Mouse (Mus musculus): ENCODE results near the gene Msn.
A peak's percentile ranks its signal among the peaks of the same experiment; 100 is the strongest.

The Msn gene

DNA sequence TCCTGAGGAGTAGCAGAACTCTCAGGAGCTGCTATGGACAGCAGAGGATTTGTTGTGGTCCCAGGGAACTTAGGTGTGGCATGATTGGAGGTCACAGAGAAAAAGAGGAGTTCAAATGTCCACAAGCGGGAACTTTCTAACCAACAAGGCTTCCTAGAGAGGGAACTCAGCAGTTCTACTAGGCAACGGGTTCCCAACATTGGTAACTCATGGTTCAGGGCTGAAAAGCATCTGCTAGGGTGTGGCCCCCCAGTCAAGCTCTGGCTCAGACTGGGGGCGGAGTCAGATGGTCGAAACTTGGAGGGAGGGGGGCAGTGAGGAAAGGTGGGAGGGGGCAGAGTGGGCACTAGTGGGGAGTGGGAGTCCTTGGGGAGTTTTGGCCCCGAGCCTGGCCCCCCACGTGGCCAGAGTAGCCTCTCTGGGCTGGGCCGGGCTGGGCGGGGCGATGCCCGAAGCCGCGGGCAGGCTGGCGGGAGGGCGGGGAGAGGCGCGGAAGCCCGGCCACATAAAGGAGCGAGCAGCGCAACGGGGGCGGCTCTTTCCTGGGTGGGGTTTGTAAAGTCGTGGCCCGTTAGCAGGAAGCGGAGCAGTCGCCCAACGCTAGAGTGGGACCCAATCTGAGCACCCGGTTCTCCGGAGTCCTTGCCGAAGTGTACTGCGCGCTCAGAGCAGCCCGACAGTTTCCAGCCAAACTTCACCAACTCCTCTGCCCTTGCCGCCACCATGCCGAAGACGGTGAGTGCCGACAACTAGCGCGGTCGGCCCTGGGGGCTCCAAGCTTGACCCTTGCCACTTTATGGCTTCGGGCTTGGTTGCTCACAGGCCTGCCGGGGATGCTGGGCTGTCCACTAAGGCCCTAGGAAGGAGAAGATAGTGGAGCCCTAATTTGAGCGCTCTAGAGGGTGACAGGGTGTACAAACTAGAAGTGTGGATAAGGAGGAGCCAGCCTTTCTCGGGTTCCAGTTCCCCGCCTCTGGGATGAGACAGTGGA, at the start of gene Msn:
TSS of gene Msn (plus strand) at position 534 of the 991 bp plus-strand sequence.
- peak; percentile 56 for DNase-seq (ENCODE audit: low read depth, low spot score)

DNA sequence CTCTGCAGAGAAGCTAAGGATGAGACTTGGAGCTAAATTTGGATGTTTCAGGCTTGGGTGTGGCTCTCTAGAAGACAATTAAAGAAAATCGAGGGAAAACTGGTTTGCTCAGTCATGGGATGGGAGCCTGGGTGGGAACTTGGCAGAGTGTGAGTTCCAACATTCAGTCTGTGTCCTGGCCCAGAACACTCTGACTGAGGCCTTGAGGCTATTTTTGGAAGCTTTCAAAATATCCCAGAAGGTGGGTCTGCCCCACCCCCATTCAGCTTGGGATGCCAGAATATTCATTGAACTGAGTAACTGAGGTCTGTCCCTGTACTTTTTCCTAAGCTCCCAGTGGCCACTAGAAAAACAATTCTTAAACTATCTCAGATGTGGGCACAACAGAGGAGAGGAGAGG, 43.0 kb upstream of the Msn start:
- peak; percentile 56 for DNase-seq (ENCODE audit: low read depth, low spot score)

DNA sequence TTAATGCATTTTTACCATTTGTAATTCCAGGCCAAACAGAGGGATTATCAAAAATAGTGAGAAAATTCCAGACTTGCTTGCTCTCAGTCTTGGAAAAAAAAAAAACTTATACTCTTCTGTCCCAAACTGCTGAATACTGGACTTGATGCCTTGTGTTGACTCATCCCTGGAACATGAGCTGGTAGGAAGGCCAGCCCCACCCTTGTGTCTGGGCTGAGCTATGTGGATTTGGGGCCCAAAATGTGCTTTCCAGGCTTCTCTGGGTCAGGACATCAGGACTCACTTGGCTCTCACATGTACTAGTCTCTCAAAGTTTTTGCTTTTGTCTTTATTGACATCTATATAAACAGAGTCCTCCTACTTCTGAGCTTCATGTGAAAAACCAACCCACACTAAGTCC, 18.1 kb upstream of the Msn start:
- DNase-seq (ENCODE audit: low read depth, low spot score) = no peak

DNA sequence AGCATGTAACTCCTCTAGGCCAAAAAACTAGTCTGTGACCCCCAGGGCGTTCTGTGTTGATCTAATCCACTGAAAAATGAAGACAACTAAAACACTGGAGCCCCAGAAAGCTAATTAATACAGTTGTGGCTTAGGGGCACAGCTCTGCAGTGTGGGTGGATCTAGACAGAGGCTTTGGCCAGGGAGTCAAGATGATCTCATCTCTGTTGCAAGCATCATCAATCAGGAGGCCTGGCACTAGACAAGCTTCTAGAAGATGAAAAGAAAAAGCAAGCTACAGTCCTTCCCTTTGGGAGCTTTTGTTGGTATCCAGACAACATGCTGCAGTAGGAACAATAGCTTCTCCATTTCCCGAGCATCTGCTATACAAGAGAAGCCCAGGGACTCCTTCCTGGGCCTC, 9.6 kb upstream of the Msn start:
- DNase-seq (ENCODE audit: low read depth, low spot score) = no peak

DNA sequence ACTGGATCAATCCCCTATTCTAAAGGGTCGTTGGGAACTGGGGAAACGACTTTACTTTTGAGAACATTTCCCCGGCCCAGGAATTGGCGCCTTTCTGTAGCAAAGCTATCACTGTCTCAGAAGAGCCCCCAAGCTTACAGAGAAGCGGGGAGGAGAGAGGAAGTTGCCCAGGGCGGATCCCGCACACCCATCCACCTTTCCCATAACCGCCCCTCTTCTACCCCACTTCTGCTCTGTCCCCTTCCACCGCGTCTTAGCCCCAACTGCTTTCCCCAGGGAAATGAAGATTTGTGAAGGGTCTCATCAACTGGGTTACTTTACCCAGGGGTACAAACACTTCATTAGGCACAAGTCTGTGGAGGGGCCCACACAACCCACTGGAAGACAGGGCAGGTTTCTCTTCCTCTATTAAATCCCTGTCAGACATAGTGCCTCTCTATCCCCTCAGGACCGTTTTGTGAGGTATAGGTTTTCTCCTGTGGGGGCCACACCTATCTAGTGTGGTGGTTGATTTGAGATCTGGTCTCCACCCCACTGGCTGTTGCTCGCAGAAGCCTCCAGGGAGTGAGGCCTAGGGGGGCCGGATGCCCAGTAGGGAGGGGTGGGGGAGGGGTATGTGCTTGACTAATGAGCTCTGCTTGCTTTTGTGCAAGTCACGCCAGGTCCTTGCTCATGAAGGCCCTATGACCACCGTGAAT, 820 bp downstream of the Msn start:
- DNase-seq (ENCODE audit: low read depth, low spot score) = peak; percentile 48

DNA sequence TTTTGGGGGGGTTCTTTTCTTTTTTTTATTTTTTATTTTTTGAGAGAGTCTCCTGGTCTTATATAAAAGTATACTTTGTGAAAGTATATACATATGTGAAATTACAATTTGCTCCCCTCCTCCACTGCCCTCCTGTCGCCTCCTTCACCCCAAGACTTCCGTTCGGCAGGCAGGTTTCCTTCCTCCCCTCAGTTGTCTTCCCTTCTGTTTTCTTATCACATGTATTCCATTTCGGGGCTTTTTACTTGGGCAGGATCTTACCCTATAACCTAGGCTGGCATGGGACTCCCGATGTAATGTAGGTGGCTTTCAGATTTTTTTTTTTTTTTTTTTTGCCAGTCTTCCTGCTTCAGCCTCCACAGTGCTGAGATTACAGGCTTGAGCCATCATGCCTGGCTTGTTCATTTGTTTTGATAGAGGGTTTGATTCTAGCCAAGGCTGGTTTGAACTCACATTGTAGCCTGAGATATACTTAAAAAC, 1.7 kb downstream of the Msn start:
- no peak for DNase-seq (ENCODE audit: low read depth, low spot score)

DNA sequence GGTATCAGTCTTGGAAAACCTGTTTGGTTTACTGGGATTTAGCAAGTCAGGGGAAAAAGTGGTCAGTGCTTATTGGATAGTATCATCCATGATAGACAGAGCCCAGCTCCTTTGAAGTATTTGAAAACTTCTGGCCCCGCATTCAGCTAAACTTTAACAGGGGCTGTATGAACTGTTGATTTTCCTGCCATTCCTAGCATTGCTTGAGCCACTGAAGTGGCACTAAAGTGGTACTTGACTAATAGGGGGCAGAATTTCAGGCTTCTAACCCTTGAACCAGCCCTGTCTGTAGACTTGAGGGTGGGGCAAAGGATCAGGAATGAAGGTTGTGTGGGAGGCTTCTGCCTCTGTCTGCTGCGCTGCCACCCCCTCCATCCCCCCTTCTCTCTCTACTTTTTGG, 3.2 kb downstream of the Msn start:
- DNase-seq (ENCODE audit: low read depth, low spot score) = no peak

DNA sequence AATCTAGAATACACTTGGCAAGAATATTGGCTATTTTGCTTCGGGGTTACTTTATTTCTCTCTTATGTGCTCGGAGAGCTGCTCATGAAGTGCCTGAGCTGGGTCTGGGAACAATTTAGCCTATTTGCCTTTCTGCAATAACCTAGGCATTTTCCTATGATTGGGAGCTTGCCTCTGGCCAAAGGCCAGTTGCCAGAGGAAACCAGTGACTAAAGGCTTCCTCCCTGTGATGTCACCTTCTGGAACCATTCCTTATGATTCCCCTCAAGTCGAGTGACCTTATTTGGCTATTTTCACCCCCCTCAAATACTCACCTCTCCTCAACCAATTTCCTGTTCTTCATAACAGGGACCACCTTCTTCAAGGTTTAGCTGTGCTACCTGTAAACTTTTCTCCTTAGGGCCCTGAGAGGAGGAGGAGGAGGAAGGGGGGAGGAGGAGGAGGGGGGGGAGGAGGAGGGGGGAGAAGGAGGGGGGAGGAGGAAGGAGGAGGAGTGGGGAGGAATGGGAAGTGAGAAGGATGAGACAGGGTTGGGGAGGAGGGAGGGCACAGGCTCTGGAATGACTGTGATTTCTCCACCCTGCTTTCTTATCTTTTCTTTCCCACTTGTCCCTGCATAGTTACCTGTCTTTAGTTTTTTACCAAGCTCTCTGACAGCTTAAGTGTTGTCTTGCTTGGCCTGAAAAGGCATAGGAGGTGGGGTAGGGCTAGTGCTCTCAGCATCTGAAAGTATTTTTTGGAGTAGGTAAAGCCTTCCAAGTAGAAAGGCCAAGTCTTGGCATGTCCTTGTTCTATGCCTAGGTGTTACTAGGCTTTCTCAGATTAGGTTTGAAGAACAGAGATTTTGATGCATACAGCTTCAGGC, 11.8 kb downstream of the Msn start:
- DNase-seq (ENCODE audit: low read depth, low spot score) = no peak

DNA sequence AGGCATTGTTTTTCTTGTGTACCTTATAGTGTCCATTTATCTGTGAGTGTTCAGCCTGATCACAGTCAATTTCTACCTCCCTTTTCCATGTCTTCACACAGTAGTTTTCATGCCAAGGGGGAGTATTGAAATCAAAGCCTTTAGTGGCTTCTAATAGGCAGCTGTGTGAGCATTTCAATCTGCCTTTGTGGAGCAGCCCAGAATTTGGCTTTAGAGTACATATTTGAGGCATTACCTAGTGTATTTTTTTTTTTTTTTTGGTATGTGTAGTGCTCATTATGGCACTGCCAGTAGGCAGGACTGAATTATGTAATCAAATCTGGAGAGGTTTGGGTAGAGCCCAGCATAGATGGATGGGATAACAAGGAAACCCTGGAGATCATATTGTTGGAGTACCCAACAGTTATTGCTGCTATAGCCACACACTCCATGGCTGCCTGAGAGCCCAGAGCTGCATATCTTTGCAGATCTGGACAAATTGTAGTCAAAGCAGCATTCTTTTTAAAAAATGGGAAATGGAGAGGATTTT, 17.3 kb downstream of the Msn start:
- DNase-seq (ENCODE audit: low read depth, low spot score) = no peak

DNA sequence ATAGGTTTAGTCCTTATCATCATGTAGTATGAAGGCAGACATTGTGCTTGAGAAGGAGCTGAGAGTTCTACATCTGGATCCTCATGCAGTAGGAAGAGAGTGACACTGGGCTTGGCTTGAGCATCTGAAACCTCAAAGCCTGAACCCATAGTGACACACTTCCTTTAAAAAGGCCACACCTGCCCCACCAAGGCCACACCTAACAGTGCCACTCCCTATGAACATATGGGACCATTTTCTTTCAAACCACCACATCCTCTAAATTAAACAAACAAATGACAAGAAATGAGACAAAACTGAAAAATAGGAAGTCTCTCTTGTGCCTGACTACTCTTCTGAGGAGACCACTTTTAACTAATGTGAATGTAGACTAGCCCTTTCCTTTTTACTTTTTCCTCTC, 19.7 kb downstream of the Msn start:
- DNase-seq (ENCODE audit: low read depth, low spot score) = no peak

DNA sequence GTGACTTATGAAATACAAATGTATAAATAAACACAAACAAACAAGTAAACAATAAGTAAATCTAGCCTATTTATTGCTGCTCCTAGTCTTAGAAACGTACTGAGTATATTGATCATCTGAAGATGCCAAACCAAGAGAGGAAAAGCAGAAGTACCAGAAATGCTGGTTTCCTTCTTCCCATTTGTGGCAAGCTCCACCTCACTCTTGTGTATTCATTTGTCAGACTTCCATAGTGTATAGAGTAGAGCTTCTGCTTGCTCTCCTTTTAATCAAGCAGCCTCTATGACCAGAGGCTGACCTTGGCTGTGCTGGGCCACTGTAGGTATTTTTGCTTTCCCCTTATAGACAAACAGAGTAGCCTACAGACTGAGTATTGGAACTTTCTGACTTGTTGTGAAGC, 21.5 kb downstream of the Msn start:
- DNase-seq (ENCODE audit: low read depth, low spot score) = no peak

DNA sequence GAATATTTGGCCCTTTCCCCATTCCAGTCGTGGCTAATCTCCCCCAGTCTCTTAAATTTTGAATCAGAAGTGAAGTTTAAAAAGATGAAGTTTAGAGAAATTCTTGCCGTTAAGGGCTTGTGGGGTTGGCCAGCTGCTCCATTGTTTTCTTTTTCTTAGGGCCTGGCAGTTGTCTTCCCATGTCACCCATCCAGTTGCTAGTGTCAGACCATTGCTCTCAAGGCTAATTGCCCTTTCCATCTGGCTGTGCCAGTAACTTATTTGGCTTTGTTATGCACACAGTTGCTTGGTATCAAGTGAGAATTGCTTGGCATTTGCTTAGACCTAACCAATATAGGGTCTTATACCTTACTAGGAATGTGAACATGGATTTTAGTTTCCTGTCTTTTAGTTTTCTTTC, 24.2 kb downstream of the Msn start:
- DNase-seq (ENCODE audit: low read depth, low spot score) = no peak

DNA sequence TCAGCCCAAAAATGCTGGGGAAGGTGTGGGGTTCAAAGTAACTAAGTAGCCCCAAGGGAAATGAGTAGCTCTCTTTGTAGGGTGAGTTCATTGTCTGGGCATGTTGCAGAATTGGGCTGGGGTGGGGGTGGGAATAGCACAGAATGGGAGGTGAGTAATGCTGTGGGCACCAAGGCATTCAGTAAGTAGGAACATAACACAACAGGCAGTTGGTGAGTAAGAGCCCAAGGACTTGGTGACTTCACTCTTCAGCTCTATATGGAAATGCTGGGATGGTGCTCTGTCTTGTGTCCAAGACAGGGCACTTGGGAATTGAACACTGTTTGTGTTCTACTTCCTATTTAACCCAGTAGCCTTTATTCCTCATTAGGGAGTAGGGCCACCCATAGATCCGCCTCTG, 26.1 kb downstream of the Msn start:
- DNase-seq (ENCODE audit: low read depth, low spot score) = no peak

DNA sequence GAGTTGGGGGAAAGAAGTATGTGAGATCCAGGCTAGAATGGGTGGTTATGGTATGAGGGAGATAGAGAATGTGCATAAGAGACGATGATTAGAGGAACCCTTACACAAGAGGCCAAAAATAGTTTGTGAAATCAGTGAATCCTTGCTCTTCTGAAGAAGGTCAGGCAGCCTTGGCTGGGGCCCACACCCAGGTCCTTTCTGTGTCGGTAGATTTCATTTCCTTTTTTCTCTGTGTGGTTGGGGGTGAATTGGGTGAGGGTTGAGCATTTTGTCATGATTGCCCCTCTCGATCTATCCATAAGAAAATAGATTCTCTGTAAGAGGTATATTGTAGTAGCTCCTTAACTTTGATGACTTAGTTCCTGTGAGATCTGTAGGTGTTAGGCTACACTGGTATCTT, 31.0 kb downstream of the Msn start:
- DNase-seq (ENCODE audit: low read depth, low spot score) = no peak

DNA sequence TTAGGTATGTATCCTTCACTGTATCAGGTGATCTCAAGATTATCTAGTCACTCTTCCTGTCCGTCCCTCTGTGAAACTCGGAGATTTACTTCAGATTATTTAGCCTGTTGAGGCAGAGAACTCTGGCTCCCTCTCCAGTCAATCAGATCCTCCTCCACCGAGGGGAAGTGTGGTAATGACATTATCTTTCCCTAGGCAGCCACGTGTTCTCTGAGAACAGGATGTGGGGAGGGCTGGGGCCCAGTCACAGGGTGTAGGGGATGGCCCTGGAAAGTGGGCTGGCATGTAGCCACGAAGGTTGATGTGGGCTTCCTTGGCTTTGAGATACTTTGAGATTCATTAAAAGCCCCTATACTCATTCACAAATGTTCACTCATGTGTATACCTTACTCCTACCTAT, 34.3 kb downstream of the Msn start:
- peak; percentile 15 for DNase-seq (ENCODE audit: low read depth, low spot score)

DNA sequence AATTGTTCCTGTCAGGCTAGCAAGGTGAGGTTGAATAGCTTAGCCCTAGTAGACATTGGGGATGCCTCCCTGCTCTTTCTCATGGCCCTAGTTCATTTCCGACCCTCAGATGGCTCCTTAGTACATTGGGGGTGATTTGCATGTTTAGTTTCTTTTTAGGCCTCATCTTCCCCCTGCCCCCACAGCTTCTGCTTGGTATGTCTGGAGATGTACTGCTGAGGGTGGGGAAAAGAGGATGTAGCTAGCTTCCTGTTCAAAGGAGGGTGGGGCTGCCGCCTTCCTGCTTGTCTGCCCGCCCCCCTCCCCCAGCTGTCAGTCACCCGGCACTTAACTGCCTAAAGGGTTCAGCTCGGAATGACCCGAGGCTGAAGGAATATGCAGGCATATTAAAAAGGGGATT, 34.8 kb downstream of the Msn start:
- peak; percentile 58 for DNase-seq (ENCODE audit: low read depth, low spot score)

DNA sequence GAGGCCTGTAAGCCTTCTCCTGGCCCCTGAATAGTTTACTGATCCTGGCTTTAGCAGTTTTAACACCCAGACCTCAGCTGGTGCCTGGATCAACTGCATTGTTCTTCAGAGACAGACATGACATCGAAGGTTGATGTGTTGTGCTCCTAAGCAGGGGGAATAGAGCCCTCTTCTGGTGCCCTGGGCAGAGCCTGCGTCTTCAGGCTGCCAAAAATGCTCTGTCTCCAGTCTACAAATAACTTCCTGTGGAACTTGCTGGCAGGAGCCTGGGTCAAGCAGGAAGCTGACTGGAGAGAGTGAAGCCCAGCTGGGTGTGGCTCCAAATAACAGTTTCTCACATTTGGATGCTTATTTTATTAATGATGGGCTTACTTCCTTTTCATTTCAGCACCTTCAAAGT, 37.4 kb downstream of the Msn start:
- DNase-seq (ENCODE audit: low read depth, low spot score) = peak; percentile 3

DNA sequence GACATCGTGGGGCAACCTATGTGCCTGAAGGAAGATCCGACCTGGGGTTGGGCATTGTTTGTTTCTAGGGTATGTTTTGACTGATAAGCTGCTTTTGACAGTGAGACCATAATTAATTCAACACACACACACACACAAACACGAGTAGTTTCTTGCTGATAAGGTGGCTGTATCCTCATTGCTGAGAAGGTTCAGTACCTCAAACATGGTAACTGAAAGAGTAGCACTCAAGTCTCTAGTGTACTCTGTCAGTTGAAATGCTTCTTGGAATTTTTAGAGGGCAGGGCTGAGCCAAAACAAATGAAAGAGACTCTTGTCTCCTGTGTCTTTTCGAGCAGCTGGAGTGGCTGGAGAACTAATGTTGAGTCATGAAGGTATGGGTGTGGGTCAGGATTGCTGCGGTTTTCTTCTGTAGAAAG, 38.4 kb downstream of the Msn start:
- DNase-seq (ENCODE audit: low read depth, low spot score) = peak; percentile 3

DNA sequence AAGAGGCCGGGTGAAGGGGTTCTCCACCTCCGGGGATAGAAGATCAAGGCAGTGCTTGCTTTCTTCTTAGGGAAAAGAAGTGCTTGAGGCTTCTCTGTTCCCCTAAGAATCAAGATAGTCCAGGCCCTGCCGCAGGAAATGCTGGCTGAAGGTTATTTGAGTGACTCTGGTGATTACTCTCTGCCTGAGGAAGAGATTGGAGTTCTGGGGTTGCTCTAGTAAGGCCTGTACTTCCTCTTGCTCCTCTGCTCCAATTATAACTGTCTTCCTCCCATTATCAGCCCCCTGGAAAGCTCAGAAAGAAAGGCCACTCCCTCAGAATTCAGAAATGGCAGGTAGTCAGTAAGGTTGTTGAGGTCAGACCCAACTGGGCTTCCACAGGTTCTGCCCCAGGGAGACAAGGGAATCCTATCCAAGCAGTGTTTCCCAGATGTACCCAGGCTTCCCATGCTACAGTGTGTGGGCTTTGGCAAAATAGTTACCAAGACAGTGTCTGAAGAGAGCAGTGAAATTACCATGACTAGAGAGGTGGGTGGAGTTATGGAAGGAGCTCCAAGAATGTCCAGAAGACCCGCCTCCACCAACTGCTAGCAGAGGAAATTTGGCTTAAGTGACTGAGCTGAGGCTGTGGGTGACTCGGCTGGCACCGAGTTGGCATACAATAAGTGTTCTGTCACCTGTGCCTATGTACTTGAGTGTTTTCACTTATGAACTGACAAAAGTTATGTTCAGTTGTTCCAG, 39.2 kb downstream of the Msn start:
- peak; percentile 58 for DNase-seq (ENCODE audit: low read depth, low spot score)

DNA sequence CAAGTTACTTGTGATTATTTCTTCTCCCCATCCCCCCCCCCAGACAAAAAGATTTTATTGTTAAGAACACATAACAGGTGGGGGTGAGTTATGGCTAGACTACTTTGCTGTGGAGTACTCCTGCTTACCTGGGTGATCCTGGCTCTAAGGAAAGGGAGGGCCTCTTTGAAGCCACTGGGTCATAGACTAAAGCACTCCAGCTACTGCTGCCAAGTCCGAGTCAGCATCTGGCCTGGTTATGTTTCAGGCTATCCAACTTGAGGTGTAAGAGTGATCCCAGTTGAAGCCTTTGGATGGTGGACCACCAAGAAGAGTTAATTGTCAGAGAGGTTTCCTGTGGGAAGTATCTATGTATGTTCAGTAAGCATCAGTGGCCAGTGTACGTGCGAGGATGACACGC, 39.7 kb downstream of the Msn start:
- DNase-seq (ENCODE audit: low read depth, low spot score) = no peak

DNA sequence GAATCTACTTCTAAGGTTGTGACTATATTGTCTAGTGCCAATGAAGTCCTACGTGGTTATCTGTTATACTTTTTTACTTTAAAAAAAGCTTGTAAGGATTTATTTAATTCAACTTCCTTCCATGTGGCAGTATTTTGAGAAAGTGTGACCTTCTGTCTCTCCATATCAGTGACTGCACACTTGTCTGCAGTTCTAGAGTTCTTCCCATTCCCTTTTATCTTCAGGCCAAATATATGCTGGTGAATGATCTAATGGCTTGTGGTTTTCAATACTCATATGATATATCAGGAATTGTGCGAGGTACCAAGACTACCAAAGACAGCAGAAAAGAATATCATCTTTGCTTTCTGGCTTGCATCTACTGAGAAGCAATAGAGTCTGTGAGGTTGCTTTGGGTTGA, 43.4 kb downstream of the Msn start:
- DNase-seq (ENCODE audit: low read depth, low spot score) = no peak

Measured in ES-CJ7 (cell line).